Mouse (Mus musculus) embryonic facial prominence, embryonic 15.5 days (tissue): ENCODE results near the gene Golgb1. TPM values are rescaled to one million over a fixed set of nuclear protein-coding genes. Genes with fewer than 3 reads are reported as not detected.

ENCODE experiments used
- ATAC-seq: fragments of 200-750 bp; cut with Nextera tagmentation; 2 replicates; pipeline ENCODE4 v1.8.0; 2017; ENCODE audit warnings: low read depth, moderate TSS enrichment; ENCODE audit not compliant: insufficient number of reproducible peaks, low FRiP score, low TSS enrichment
- H3K27ac ChIP-seq: fragments of 300-500 bp; sonication (generic); replicated peaks from 2 replicates; pipeline ENCODE4 v1.5.1; 2015; ENCODE audit warnings: mild to moderate bottlenecking, inconsistent platforms
- H3K27me3 ChIP-seq: fragments of 300-500 bp; sonication (generic); 2 replicates; pipeline ENCODE4 v1.6.1; 2015; ENCODE audit warnings: inconsistent platforms
- H3K36me3 ChIP-seq: fragments of 300-500 bp; sonication (generic); 2 replicates; pipeline ENCODE4 v1.6.1; 2015; ENCODE audit warnings: mild to moderate bottlenecking, inconsistent platforms
- H3K4me1 ChIP-seq: fragments of 300-500 bp; sonication (generic); 2 replicates; pipeline ENCODE4 v1.6.1; 2015; ENCODE audit warnings: inconsistent platforms
- H3K4me2 ChIP-seq: fragments of 300-500 bp; sonication (generic); replicated peaks from 2 replicates; pipeline ENCODE4 v1.6.1; 2015; ENCODE audit warnings: mild to moderate bottlenecking, inconsistent platforms
- H3K4me3 ChIP-seq: fragments of 300-500 bp; sonication (generic); replicated peaks from 2 replicates; pipeline ENCODE4 v1.5.1; 2015; ENCODE audit warnings: mild to moderate bottlenecking, inconsistent platforms
- H3K9ac ChIP-seq: fragments of 300-500 bp; sonication (generic); 2 replicates; pipeline ENCODE4 v1.6.1; 2015; ENCODE audit warnings: inconsistent platforms
- H3K9me3 ChIP-seq: fragments of 300-500 bp; sonication (generic); replicated peaks from 2 replicates; pipeline ENCODE4 v1.6.1; 2016; ENCODE audit warnings: inconsistent platforms
- WGBS: fragments of 180-500 bp; shearing (Covaris S2); methylation state at CpG from one replicate; pipeline ENCODE4 v1.1.7; 2015; 5-methylcytosine and 5-hydroxymethylcytosine counted together
- polyA plus RNA-seq: library from polyadenylated mRNA; unstranded; fragments of >200 nt; fragmentation: Nextera tagmentation; extraction: Ambion mirVana; gene quantifications from 2 replicates; pipeline ENCODE4 v1.2.1, GENCODE M21; 2015

Golgb1 gene
- polyA plus RNA-seq, 1 experiment from 2014 or later, result 137 TPM

GRCm38 (mm10) chr16:36882737-36883343, 7.9 kb downstream of the Golgb1 start:
- H3K4me3 ChIP-seq, result no peak overlapping the region
- no peak overlapping the region for H3K4me2 ChIP-seq
- 56% methylated on average over 5 of the region's 5 CpGs for WGBS
- H3K9ac ChIP-seq, result no peak overlapping the region
- no peaks in the 10 kb centered on the region for H3K27me3 ChIP-seq
- no peak overlapping the region for H3K27ac ChIP-seq
- H3K4me1 ChIP-seq, result 0 out of 2 replicates have a peak, but pooled peaks cover 5% of the 10 kb centered on the region
- ATAC-seq, result no peak
- H3K9me3 ChIP-seq, result no peaks in the 10 kb centered on the region
- H3K36me3 ChIP-seq, result peaks cover 22% of the 10 kb centered on the region

GRCm38 (mm10) chr16:36884881-36885280, 9.9 kb downstream of the Golgb1 start:
- 85% methylated on average over 4 of the region's 4 CpGs for WGBS
- H3K4me1 ChIP-seq, result no peaks in the 10 kb centered on the region

GRCm38 (mm10) chr16:36885912-36886311, 11.0 kb downstream of the Golgb1 start:
- H3K27ac ChIP-seq, result no peak overlapping the region
- no peaks in the 10 kb centered on the region for H3K4me1 ChIP-seq
- ATAC-seq, result no peak
- 92% methylated on average over 11 of the region's 11 CpGs for WGBS
- no peaks in the 10 kb centered on the region for H3K27me3 ChIP-seq
- no peak overlapping the region for H3K4me2 ChIP-seq
- H3K4me3 ChIP-seq, result no peak overlapping the region
- H3K9me3 ChIP-seq, result no peaks in the 10 kb centered on the region
- H3K9ac ChIP-seq, result no peak overlapping the region
- peaks cover 44% of the 10 kb centered on the region for H3K36me3 ChIP-seq

More at GRCm38 (mm10) chr16:36884881-36885280, 9.9 kb downstream of the Golgb1 start:
- Histone ChIP-seq H3K27me3 (no peaks in the 10 kb centered on the region), H3K9me3 (no peaks in the 10 kb centered on the region), H3K27ac (no peak overlapping the region), H3K36me3 (peaks cover 36% of the 10 kb centered on the region), H3K4me2 (no peak overlapping the region), H3K4me3 (no peak overlapping the region), H3K9ac (no peak overlapping the region)
- no peak for ATAC-seq

- H3K4me1 ChIP-seq, result no peaks in the 10 kb centered on the region
- WGBS, result 78% methylated on average over 5 of the region's 5 CpGs
- no peak overlapping the region for H3K4me2 ChIP-seq
- no peak overlapping the region for H3K27ac ChIP-seq
- no peaks in the 10 kb centered on the region for H3K9me3 ChIP-seq
- peaks cover 58% of the 10 kb centered on the region for H3K36me3 ChIP-seq
- ATAC-seq, result no peak
- H3K27me3 ChIP-seq, result no peaks in the 10 kb centered on the region
- no peak overlapping the region for H3K4me3 ChIP-seq
- no peak overlapping the region for H3K9ac ChIP-seq
Measured at GRCm38 (mm10) chr16:36887546-36887945, 12.6 kb downstream of the Golgb1 start.

GRCm38 (mm10) chr16:36890559-36890958, 15.6 kb downstream of the Golgb1 start:
- 90% methylated on average over 3 of the region's 3 CpGs for WGBS
- Histone ChIP-seq H3K9ac (no peak overlapping the region), H3K27me3 (no peaks in the 10 kb centered on the region), H3K9me3 (no peaks in the 10 kb centered on the region), H3K4me1 (no peaks in the 10 kb centered on the region), H3K36me3 (peaks cover 76% of the 10 kb centered on the region), H3K27ac (no peak overlapping the region), H3K4me2 (no peak overlapping the region), H3K4me3 (no peak overlapping the region)
- ATAC-seq, result no peak

- no peaks in the 10 kb centered on the region for H3K27me3 ChIP-seq
- no peak for ATAC-seq
- no peaks in the 10 kb centered on the region for H3K9me3 ChIP-seq
- H3K9ac ChIP-seq, result no peak overlapping the region
- H3K27ac ChIP-seq, result no peak overlapping the region
- H3K4me1 ChIP-seq, result no peaks in the 10 kb centered on the region
- H3K4me2 ChIP-seq, result no peak overlapping the region
- no peak overlapping the region for H3K4me3 ChIP-seq
- H3K36me3 ChIP-seq, result peaks cover 78% of the 10 kb centered on the region
- 94% methylated on average over 4 of the region's 4 CpGs for WGBS
Measured at GRCm38 (mm10) chr16:36891415-36891814, 16.5 kb downstream of the Golgb1 start.

- Histone ChIP-seq H3K36me3 (peaks cover 81% of the 10 kb centered on the region), H3K4me1 (no peaks in the 10 kb centered on the region), H3K27ac (no peak overlapping the region), H3K27me3 (no peaks in the 10 kb centered on the region), H3K9ac (no peak overlapping the region), H3K4me2 (no peak overlapping the region), H3K9me3 (no peaks in the 10 kb centered on the region), H3K4me3 (no peak overlapping the region)
- WGBS, result 94% methylated on average over 10 of the region's 10 CpGs
- ATAC-seq, result no peak
Measured at GRCm38 (mm10) chr16:36893317-36893716, 18.4 kb downstream of the Golgb1 start.

- WGBS, result 95% methylated on average over 6 of the region's 6 CpGs
Measured at GRCm38 (mm10) chr16:36896712-36897111, 21.8 kb downstream of the Golgb1 start.

GRCm38 (mm10) chr16:36903156-36903555, 28.2 kb downstream of the Golgb1 start:
- 92% methylated on average over 5 of the region's 5 CpGs for WGBS
- no peaks in the 10 kb centered on the region for H3K27me3 ChIP-seq
- ATAC-seq, result no peak
- no peak overlapping the region for H3K4me2 ChIP-seq
- H3K27ac ChIP-seq, result no peak overlapping the region
- H3K36me3 ChIP-seq, result peaks cover 68% of the 10 kb centered on the region
- no peak overlapping the region for H3K9ac ChIP-seq
- H3K9me3 ChIP-seq, result no peaks in the 10 kb centered on the region
- H3K4me3 ChIP-seq, result no peak overlapping the region
- no peaks in the 10 kb centered on the region for H3K4me1 ChIP-seq

More at GRCm38 (mm10) chr16:36896712-36897111, 21.8 kb downstream of the Golgb1 start:
- H3K4me2 ChIP-seq, result no peak overlapping the region
- no peaks in the 10 kb centered on the region for H3K9me3 ChIP-seq
- H3K36me3 ChIP-seq, result peaks cover 87% of the 10 kb centered on the region
- no peak overlapping the region for H3K27ac ChIP-seq
- H3K4me1 ChIP-seq, result no peaks in the 10 kb centered on the region
- H3K4me3 ChIP-seq, result no peak overlapping the region
- no peaks in the 10 kb centered on the region for H3K27me3 ChIP-seq
- no peak overlapping the region for H3K9ac ChIP-seq
- ATAC-seq, result no peak

- no peak for ATAC-seq
- no peak overlapping the region for H3K27ac ChIP-seq
- H3K4me1 ChIP-seq, result no peaks in the 10 kb centered on the region
- H3K36me3 ChIP-seq, result peaks cover 79% of the 10 kb centered on the region
- H3K9me3 ChIP-seq, result no peaks in the 10 kb centered on the region
- no peak overlapping the region for H3K4me3 ChIP-seq
- H3K27me3 ChIP-seq, result no peaks in the 10 kb centered on the region
- no peak overlapping the region for H3K9ac ChIP-seq
- 85% methylated on average over 10 of the region's 10 CpGs for WGBS
- no peak overlapping the region for H3K4me2 ChIP-seq
Measured at GRCm38 (mm10) chr16:36911909-36912308, 37.0 kb downstream of the Golgb1 start.

GRCm38 (mm10) chr16:36912311-36912710, 37.4 kb downstream of the Golgb1 start:
- H3K27ac ChIP-seq, result no peak overlapping the region
- H3K9ac ChIP-seq, result no peak overlapping the region
- no peaks in the 10 kb centered on the region for H3K9me3 ChIP-seq
- no peak overlapping the region for H3K4me3 ChIP-seq
- no peaks in the 10 kb centered on the region for H3K4me1 ChIP-seq
- no peak overlapping the region for H3K4me2 ChIP-seq
- ATAC-seq, result no peak
- peaks cover 81% of the 10 kb centered on the region for H3K36me3 ChIP-seq
- 93% methylated on average over 13 of the region's 13 CpGs for WGBS
- no peaks in the 10 kb centered on the region for H3K27me3 ChIP-seq

GRCm38 (mm10) chr16:36914195-36914594, 39.3 kb downstream of the Golgb1 start:
- Histone ChIP-seq H3K36me3 (peaks cover 85% of the 10 kb centered on the region), H3K27me3 (no peaks in the 10 kb centered on the region), H3K9me3 (no peaks in the 10 kb centered on the region), H3K4me3 (no peak overlapping the region), H3K27ac (no peak overlapping the region), H3K4me1 (no peaks in the 10 kb centered on the region), H3K9ac (no peak overlapping the region), H3K4me2 (no peak overlapping the region)
- 75% methylated on average over 5 of the region's 5 CpGs for WGBS
- ATAC-seq, result no peak; the same call in 1 of the 2 replicates
